Mouse (Mus musculus) C2C12 (cell line): ENCODE data around the gene Tmcc3. TPM values are rescaled to one million over a fixed set of nuclear protein-coding genes. Genes with fewer than 3 reads are reported as not detected.

Experiments
- H3K27me3 ChIP-seq: one replicate; pipeline ENCODE4 v1.6.1; 2011; ENCODE audit not compliant: control insufficient read depth, insufficient read depth, insufficient read length
- H3K36me3 ChIP-seq: one replicate; pipeline ENCODE4 v1.6.1; 2011; ENCODE audit not compliant: control insufficient read depth, insufficient read depth
- H3K4me3 ChIP-seq: one replicate; pipeline ENCODE4 v1.5.1; 2011; ENCODE audit warnings: mild to moderate bottlenecking, control low read depth; ENCODE audit not compliant: poor library complexity, insufficient read depth, severe bottlenecking
- H3K79me2 ChIP-seq: one replicate; pipeline ENCODE4 v1.6.1; 2011; ENCODE audit not compliant: control insufficient read depth, insufficient read depth
- H3K79me3 ChIP-seq: one replicate; pipeline ENCODE4 v1.6.1; 2011; ENCODE audit warnings: low read depth, control low read depth
- H3ac ChIP-seq: one replicate; pipeline ENCODE3; 2011; ENCODE audit warnings: low read depth; ENCODE audit not compliant: control insufficient read depth, insufficient read length
- CEBPB ChIP-seq: IDR thresholded peaks from one replicate; pipeline ENCODE4 v1.6.1; 2011; ENCODE audit warnings: low read depth, mild to moderate bottlenecking, control low read depth, moderate library complexity
- CTCF ChIP-seq: IDR thresholded peaks from one replicate; pipeline ENCODE4 v1.5.1; 2011; ENCODE audit not compliant: control insufficient read depth, insufficient read depth, insufficient read length
- FOSL1 ChIP-seq: IDR thresholded peaks from one replicate; pipeline ENCODE4 v1.8.0; 2011; ENCODE audit warnings: mild to moderate bottlenecking, low read length; ENCODE audit not compliant: poor library complexity, insufficient read depth, severe bottlenecking
- MAX ChIP-seq: IDR thresholded peaks from one replicate; pipeline ENCODE4 v1.6.1; 2011; ENCODE audit warnings: mild to moderate bottlenecking, control low read depth
- MYOD1 ChIP-seq: IDR thresholded peaks from one replicate; pipeline ENCODE4 v1.6.1; 2011; ENCODE audit warnings: low read depth; ENCODE audit not compliant: control insufficient read depth, insufficient read length
- MYOG ChIP-seq: IDR thresholded peaks from one replicate; pipeline ENCODE4 v1.6.1; 2011; ENCODE audit not compliant: control insufficient read depth, insufficient read length; ENCODE audit errors: extremely low read depth
- USF1 ChIP-seq: IDR thresholded peaks from one replicate; pipeline ENCODE4 v1.6.1; 2011; ENCODE audit warnings: low read depth, mild to moderate bottlenecking, control low read depth, moderate library complexity
- polyA plus RNA-seq: library from polyadenylated mRNA; unstranded; fragments of >200 nt; fragmentation: generic; extraction: Trizol; gene quantifications from one replicate; pipeline ENCODE4 v1.2.1, GENCODE M21; 2012; ENCODE audit warnings: missing spikeins

The Tmcc3 gene
- polyA plus RNA-seq, 1 experiment: 3.5 TPM

DNA sequence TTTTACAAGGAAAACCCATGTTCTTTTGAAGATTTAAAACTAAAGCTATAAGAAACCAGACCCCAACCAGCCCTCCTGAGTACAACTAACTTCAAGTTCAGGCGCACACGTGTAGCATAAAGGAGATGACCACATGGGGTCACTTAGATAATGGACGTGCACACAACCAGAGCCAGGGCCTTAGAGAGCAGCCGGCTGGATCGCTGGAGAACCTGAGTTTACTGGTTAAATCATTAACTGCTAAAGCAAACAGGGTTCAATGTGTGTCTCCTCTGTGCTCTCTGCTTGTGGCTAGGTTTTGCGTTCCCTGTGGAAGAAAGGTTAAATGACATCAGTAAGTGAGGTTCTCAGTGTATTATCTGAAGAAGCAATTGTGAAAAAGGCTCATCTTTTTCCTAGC is 234.9 kb downstream of the Tmcc3 start:
- TF ChIP-seq MYOG (no peak), CTCF (no peak), MAX (no peak), CEBPB (no peak), MYOD1 (no peak), FOSL1 (no peak), USF1 (no peak)
- no peak overlapping the region for H3K4me3 ChIP-seq
- H3K79me2 ChIP-seq: peaks cover 61% of the 10 kb centered on the region

DNA sequence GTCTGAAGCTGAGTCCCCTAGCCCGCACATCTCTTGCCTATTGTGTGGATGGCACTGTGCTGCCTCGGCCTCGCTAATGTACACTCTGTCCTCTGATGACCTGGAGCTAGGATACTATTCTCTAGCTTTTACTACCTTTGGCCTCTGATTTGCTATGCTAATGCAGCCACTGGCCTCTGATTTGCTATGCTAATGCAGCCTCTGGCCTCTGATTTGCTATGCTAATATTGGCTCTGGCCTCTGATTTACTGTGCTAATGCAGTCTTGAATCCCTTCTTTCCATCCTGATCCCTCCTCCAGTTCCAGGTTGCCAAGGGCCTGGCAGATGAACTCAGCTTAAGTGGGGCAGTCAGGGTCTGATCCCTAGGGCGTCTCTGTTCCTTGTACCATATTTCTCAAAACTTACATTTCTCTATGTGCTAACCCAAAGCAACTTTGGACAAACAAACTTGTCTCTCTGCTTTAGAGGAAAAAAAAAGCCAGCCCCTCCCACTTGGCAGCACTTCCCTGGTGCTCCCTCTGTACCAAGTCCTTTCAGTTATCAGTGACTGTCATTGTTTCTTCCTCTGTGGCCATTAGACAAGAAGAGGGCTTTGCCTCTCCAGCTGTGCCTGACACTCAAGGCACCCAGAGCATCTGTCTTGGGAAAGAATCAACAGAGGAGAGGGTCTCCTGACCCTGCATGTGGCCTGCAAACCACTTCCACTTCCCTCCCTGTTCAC is 237.9 kb downstream of the Tmcc3 start:
- Histone ChIP-seq H3K79me2 (peaks cover 46% of the 10 kb centered on the region), H3K27me3 (no peaks in the 10 kb centered on the region), H3ac (no peak overlapping the region), H3K4me3 (no peak overlapping the region), H3K36me3 (peaks cover 4% of the 10 kb centered on the region), H3K79me3 (peaks cover 12% of the 10 kb centered on the region)
- TF ChIP-seq CEBPB: no peak
- TF ChIP-seq MYOD1: peak; percentile 86

More for the DNA sequence above, 234.9 kb downstream of the Tmcc3 start:
- Histone ChIP-seq H3ac (no peak overlapping the region), H3K36me3 (peaks cover 4% of the 10 kb centered on the region), H3K79me3 (peaks cover 17% of the 10 kb centered on the region), H3K27me3 (no peaks in the 10 kb centered on the region)

DNA sequence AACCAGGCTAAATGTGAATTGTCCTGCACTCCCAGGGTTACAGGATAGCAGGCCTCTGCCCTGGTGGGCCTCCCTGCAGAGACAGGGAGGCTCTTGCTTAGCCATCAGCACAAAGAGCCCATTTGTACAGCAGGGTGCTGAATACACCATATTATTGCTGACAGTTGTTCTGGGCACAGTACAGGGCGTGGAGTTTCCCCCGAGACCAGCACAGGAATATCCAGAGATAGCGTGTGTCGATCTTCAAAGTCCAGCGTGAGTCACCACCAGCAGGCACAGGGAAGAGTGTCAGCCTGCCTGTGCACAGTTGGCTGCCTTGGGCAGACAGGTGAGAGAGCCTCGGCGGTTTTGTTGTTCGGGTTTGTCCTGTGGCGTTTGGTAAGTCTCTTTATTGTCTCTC is 238.9 kb downstream of the Tmcc3 start:
- H3K36me3 ChIP-seq: peaks cover 4% of the 10 kb centered on the region

DNA sequence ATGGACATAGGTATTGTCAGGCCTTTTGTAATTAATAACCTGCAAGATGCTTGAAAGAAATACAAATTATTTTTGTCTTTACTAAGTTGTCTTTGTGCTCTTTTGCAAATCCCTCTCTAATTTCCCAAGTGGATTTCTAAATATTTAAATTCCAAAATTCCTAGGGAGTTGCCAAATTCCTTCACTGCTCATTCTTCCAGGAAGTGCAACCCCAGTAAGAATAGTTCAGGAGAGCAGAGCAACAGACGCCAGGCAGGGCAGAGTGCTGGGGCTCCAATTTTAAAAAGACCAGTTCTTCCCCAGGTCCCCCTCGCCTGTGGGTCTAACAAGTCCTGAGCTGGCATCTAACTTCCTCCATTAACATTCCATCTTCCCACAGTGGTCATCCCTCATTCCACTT is 239.3 kb downstream of the Tmcc3 start:
- H3K27me3 ChIP-seq: no peaks in the 10 kb centered on the region
- H3K36me3 ChIP-seq: peaks cover 4% of the 10 kb centered on the region
- peaks cover 12% of the 10 kb centered on the region for H3K79me3 ChIP-seq
- H3K4me3 ChIP-seq: no peak overlapping the region
- no peak overlapping the region for H3ac ChIP-seq
- no peak for TF ChIP-seq FOSL1
- TF ChIP-seq USF1: no peak
- no peak for TF ChIP-seq CTCF
- TF ChIP-seq MYOG: no peak
- TF ChIP-seq MYOD1: no peak
- TF ChIP-seq CEBPB: no peak
- TF ChIP-seq MAX: no peak
- peaks cover 52% of the 10 kb centered on the region for H3K79me2 ChIP-seq

More for the DNA sequence above, 238.9 kb downstream of the Tmcc3 start:
- TF ChIP-seq MYOD1: peak; percentile 70
- no peak for TF ChIP-seq MAX
- TF ChIP-seq FOSL1: peak; percentile 24
- no peak for TF ChIP-seq CTCF
- no peak overlapping the region for H3ac ChIP-seq
- H3K79me2 ChIP-seq: peaks cover 52% of the 10 kb centered on the region
- H3K27me3 ChIP-seq: no peaks in the 10 kb centered on the region
- H3K79me3 ChIP-seq: peaks cover 12% of the 10 kb centered on the region
- H3K4me3 ChIP-seq: no peak overlapping the region

DNA sequence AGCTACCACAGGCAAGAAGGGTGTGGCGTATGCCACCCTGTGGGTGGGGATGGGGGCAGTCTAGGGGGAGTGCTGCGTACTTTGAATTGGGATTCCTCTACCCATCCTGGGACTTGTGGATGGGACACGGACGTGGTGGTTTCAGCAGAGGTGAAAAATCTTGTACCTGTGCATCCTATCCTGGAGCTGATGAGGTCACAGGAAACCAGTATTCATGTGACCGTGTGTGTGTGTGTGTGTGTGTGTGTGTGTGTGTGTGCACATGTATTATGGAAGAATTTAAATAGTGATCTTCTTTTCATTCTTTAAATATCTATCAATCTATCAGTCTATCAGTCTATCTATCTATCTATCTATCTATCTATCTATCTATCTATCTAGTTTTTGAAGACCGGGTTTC is 239.8 kb downstream of the Tmcc3 start:
- TF ChIP-seq MAX (no peak), CEBPB (no peak), CTCF (no peak), FOSL1 (no peak), MYOG (no peak), MYOD1 (no peak), USF1 (no peak)
- H3K79me3 ChIP-seq: peaks cover 12% of the 10 kb centered on the region
- peaks cover 4% of the 10 kb centered on the region for H3K36me3 ChIP-seq
- no peaks in the 10 kb centered on the region for H3K27me3 ChIP-seq
- H3ac ChIP-seq: no peak overlapping the region
- peaks cover 48% of the 10 kb centered on the region for H3K79me2 ChIP-seq
- H3K4me3 ChIP-seq: no peak overlapping the region
